Mouse (Mus musculus) mouse trophoblast stem cell (cell line): ENCODE measurements around the gene Pfkfb1.

ENCODE experiments used
- in situ Hi-C, 2 experiments: fragments of 300-500 bp; cut with MseI, MboI; formaldehyde crosslinking; loops; 2 replicates in 1 of 2; 3 replicates in 1 of 2; pipeline ENCODE4 v1.15.1; 2025

Pfkfb1 gene

GRCm38 (mm10) chrX:150588023-150588764 lies at the start of gene Pfkfb1:
TSS of gene Pfkfb1 (plus strand) at chrX:150588229.
- in situ Hi-C loops = no loop called here

DNA sequence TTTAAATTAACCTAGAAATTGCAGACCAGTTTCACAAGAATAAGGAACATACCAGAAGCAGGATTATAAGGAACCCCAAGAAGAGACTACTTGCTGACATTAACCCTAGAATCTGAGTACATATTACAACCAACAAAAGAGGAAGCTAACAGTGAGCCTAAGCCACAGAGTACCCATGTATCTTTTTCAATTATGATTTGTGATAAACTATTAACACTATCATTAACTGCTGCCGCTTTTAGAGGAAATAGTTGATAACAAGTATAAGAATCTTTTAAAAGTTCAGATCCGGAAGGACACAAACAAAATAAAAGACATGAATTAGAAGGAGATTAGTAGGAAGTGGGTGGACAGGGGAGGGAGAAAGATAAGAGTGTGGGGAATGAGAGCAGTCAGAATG lies 47.9 kb upstream of the Pfkfb1 start:
- in situ Hi-C loops = no loop called here

DNA sequence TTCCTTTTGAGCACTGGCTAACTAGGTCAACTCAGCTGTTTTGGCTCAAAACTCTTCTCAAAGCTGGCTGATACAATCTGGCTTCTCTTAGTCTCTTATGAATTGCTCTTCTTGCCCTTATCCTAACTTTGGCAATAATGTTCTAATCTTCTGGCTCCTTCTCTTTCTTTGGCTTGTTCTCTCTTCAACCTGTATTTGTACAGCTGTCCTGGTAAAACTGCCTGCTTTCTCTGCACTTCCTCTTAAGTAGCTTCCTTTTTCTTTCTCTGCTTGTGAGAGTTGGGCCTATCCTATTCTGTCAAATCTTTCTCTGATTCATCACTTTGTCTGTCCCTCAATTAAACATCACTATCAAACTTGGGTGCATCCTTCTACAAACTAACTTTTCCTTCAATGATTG lies 46.3 kb upstream of the Pfkfb1 start:
- in situ Hi-C loops = no loop called here

DNA sequence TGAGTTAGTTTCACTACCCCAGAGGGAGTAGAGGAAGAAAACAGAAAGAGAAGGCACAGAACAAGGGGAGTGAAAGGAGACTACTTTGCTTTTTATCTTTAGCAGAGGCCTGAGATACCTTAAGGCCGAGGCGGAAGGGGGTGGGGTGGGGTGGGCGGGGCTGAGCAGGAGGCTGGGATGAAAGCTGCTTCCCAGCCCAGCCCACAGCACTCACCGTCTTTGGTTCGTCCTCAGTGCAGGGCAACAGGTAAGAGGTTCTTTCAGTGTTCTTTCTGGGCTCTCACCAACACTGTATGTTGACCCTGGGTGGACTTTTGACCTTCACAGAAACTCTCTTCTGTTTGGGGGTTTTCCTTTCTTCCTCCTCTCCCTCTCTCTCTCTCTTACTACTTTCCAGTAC lies 40.8 kb upstream of the Pfkfb1 start, which contains the start of gene Alas2:
TSS of gene Alas2 (plus strand) at position 137 of the 400 bp plus-strand sequence.
- in situ Hi-C loops = no loop called here

DNA sequence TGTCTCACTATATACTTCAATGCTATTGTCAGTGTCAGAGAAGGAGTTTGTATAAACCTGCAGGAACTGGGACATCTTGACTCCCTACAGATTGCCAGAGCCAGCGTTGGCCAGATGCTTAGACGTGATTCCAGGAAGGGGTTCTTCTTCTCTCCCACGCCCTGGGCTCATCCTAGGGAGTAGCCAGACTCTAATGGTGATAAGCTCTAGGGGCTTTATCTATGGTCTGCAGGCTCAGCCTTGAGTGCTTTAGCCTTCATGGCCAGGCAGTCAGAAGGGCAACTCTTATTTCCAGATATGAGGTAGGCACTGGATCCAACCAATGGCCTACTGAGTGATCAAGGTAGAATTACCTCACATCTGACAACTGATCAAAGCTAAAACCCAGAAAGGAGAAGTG lies 38.4 kb upstream of the Pfkfb1 start:
- in situ Hi-C loops = no loop called here

- in situ Hi-C loops = no loop called here
Measured at GRCm38 (mm10) chrX:150551986-150552385, 36.0 kb upstream of the Pfkfb1 start.

DNA sequence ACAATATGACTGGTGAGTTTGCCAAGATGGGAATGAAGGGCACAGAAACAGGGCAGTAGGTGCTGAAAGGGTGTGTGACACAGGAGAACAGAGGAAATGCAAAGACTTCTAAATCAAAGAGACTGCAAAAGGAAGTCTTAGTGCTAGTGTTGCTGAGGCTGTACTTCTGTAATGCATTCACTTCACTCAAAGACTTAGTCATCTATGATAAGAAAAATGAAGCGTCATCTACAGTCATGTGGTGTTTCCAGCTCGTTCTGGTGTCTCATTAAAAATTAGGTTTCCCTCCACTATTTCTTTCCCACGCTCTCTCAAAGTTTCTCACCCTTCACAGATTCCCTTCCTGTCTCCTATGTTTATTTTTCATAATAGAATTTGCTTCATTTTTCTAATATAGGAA lies 34.0 kb upstream of the Pfkfb1 start:
- in situ Hi-C loops = no loop called here

DNA sequence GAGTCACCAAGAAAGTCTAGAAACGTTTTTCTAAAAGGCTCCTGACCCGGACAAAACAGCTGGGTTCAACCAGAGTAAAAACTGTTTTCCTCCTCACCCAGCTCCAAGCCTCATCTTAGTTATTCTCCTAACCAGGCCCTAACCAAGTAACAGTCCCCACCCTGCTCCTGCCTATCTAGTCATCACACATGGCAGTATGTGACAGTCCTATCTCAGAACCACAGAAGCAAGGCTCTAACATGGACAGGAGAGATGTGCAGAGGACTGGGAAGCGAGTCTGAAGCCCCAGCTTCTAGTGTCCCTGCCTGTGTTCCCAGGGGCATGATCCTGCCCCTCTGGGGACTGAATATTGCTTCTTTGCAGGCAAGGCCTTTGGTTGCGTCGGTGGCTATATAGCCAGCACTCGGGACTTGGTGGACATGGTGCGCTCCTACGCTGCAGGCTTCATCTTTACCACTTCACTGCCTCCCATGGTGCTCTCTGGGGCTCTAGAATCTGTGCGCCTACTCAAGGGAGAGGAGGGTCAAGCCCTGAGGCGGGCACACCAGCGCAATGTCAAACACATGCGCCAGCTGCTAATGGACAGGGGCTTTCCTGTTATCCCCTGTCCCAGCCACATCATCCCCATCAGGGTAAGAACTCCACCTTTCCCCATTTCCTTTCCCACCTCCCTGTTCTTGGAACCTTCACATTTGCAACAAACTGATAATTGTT lies 23.2 kb upstream of the Pfkfb1 start:
- in situ Hi-C loops = no loop called here

GRCm38 (mm10) chrX:150581921-150582320 lies 6.1 kb upstream of the Pfkfb1 start:
- in situ Hi-C loops = no loop called here

GRCm38 (mm10) chrX:150585116-150585515 lies 2.9 kb upstream of the Pfkfb1 start:
- in situ Hi-C loops = no loop called here

GRCm38 (mm10) chrX:150589696-150590095 lies 1.7 kb downstream of the Pfkfb1 start, which contains the start of gene Apex2:
TSS of gene Apex2 (minus strand) at chrX:150589868.
- in situ Hi-C loops = no loop called here

DNA sequence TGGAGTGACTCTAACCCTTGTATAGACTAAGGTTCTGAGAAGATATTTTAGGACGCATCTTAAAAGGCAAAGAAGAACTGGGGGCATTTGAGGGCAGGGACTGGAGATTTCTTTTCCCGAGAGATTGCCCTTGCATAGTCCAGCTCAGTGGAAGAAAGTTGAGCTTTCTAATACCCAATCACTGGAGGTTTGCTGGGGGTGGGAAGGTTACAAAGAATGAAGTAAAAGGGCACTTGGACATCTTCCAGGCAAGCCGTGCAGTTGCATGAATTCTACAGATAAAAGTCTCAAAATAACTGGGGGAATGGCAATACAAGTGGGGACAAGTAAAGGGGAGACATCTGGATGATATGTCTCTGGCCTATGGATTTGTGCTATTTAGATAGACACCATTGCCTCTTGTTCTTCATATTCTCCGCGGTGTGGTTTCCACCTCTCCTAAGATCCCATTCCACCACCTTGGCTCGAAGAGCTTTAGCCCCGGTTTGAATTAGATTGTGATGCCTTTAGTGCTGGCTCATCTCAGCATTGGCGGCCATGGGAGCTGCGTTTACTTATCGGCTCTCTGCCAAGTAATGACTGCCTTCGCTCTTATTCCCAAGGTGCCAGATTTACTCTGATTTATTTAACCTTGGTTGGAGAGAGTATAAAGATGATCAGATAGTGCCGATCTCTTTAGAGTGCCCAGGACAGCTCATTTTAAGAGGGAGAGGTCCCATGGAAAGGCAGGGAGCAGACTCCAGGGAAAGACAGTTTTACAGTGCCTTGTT lies 5.4 kb downstream of the Pfkfb1 start:
- in situ Hi-C loops = no loop called here

DNA sequence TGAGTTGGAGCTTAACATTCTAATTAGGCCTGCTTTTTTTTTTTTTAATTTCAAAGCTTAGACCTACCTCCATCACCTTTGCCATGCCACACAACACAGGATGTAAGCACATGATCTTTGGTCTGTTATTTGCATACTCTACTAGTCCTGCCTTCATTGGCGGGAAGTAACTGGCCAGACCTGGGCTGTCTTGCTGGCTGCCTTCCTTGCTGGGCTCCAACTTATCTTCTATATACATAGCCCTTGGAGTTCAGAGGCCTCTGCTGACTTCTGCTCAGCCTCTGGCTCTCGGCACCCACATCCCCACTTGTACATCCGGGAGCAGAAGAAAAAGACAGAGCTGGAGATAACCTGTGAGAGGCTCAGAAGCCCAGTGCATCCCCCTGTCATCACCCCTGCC lies 6.1 kb downstream of the Pfkfb1 start:
- in situ Hi-C loops = no loop called here

DNA sequence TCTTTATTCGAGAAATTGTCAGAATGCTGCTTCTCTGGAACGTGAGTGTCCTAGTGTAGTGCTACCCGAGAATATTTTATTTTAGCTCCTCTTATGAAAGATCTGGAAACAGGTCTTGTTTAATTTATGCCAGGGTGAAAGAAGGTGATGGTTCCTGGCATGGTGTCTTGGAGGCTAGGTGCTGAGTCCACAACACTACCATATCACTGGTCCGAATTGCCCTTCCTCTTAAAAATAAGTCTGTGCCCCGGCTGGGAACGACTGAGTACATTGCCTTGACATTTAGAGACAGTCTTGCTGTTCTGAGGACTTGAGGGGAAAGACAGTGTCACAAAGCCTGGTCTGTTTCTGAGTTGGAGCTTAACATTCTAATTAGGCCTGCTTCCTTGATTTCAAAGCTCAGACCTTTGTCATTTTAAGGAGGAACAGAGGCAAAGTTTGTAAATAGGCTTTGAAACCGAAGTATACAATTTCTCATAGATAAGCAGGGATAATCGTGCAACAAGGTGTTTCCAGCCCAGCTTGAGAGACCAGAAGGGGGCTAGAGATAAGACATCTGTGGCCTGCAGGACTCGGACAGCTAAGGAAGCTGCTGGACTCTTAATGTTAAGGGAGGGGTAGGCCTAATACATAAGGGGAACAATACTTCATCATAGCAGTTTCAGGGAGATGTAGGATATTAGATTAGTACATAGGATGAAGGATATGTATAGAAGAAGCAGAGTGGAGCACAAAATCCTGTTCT lies 7.2 kb downstream of the Pfkfb1 start:
- in situ Hi-C loops = no loop called here

DNA sequence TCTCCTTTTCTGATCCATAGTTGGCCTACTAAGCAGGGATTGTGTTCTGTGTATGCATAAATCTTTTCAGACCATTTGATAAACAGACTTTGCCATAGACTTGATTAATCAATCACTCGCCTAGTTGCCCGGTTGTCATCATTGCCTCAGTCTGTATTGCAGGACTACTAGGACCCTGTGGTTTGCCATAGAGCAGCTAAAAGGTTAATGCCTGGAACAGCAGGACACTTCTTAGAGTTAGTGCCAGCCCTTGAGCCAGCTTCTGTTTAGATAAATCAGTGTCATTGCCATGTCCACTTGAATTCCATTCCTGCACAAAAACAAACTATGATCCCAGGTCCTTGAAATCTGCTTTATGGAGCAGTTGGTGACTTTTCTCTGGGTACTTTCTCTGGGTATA lies 10.9 kb downstream of the Pfkfb1 start:
- in situ Hi-C loops = no loop called here

DNA sequence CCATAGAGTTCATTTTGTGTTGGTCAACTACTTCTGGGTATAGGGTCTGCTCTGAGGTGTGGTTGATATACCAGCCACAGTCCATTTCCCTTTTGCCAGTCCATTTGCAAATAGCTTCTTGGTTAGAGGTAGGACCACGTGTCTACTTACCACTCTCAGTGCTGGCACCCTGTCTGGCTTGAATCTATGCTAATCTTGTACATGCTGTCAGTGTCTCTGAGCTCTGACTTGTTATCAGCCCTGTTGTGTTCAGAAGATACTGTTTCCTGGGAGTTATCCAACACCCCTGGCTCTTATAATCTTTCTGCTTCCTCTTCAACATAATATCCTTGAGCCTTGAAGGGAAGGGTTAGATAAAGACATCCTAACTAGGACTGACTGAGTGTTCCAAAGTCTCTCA lies 48.4 kb downstream of the Pfkfb1 start:
- in situ Hi-C loops = no loop called here

- in situ Hi-C loops = no loop called here
Measured at GRCm38 (mm10) chrX:150656122-150656907, 68.3 kb downstream of the Pfkfb1 start.

DNA sequence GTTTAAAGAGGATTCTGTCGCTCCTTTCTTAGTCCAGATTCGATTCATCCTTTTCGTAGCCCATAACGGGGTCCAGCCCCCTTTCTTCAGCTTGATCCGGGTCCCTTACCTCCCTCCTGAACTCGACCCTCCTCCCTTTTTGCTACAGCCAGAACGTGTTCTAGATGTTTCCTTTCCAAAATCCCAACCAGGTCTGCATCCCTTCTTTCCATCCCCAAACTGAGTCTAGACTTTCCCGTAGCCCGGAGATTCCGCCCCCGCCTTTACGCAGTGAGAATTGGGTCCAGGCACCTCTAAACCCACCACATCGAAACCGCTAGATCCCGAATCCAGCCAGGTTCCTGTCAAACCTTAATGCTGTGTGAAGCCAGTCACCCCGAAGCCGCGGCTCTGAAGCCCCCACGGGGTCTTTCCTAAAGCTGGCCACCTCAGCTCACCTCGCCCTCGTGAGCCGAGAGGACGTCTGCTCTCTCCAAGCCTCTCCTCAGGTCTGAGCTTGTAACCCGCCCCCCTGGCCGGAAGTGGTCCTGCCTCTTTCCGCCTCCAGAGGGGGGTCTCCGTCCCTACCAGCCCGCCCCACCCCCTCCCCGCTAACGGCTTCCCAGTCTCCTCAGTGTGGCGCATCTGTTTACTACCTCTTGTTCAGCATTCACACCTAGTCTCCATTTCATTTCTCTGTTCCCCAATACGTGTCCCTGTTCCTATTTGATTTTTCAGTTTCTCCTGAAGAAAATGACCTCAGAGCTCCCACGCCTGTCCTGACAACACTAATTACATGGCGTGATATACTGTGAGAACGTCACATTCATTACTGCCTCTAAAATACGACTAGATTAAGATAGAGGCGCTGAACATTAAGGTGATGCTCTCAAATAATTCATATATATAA lies 69.1 kb downstream of the Pfkfb1 start, which contains the start of gene Tro:
TSS of gene Tro (minus strand) at position 676 of the 889 bp plus-strand sequence.
- in situ Hi-C loops = no loop called here

GRCm38 (mm10) chrX:150657797-150658118 lies 69.7 kb downstream of the Pfkfb1 start:
- in situ Hi-C loops = no loop called here

GRCm38 (mm10) chrX:150662809-150663208 lies 74.8 kb downstream of the Pfkfb1 start:
- in situ Hi-C loops = loop anchor here in 1 of 2 experiments (10.0 kb wide), 1 partner anchor 148 kb away; no protein-coding TSS in a partner anchor
